Mouse (Mus musculus) thymus, postnatal 14 days (tissue): Measurements from ENCODE around the gene Olfr1214.
"Not testable (repeated sequence)": the region's sequence is repeated elsewhere in the genome, so short reads cannot be mapped to it uniquely, and the experiment has no call there.

Experiments used
- DNase-seq: peaks from one replicate; pipeline ENCODE4 v3.0.0; 2021

The Olfr1214 gene

GRCm38 (mm10) chr2:88992553-88992952, at the start of gene Olfr1214:
Olfr1214 (minus strand) TSS chr2:88992653.
- DNase-seq, result no peak

- DNase-seq, result no peak
Measured at GRCm38 (mm10) chr2:89031965-89032364, 39.5 kb upstream of the Olfr1214 start, which contains the start of gene Olfr1217. Olfr1217 (minus strand) TSS chr2:89032065.

GRCm38 (mm10) chr2:89021436-89021835, 29.0 kb upstream of the Olfr1214 start:
- not testable (repeated sequence) for DNase-seq

- DNase-seq, result no peak
Measured at GRCm38 (mm10) chr2:89018240-89018639, 25.8 kb upstream of the Olfr1214 start, which contains the start of gene Olfr1216. Olfr1216 (minus strand) TSS chr2:89018340.

GRCm38 (mm10) chr2:89006873-89007272, 14.4 kb upstream of the Olfr1214 start, which contains the start of gene Olfr1215:
Olfr1215 (minus strand) TSS chr2:89006973.
- no peak for DNase-seq

- DNase-seq, result no peak
Measured at GRCm38 (mm10) chr2:88980181-88980580, 12.3 kb downstream of the Olfr1214 start, which contains the start of gene Gm13762. Gm13762 (minus strand) TSS chr2:88980281.

- no peak for DNase-seq
Measured at GRCm38 (mm10) chr2:88953669-88954068, 38.8 kb downstream of the Olfr1214 start, which contains the start of gene Olfr1212. Olfr1212 (plus strand) TSS chr2:88953969.

- no peak for DNase-seq
Measured at GRCm38 (mm10) chr2:88938011-88938410, 54.4 kb downstream of the Olfr1214 start, which contains the start of gene Olfr1211. Olfr1211 (minus strand) TSS chr2:88938111.
